Mouse (Mus musculus): ENCODE measurements around the gene Cyp4v3. TPM values are rescaled to one million over a fixed set of nuclear protein-coding genes. Genes with fewer than 3 reads are reported as not detected.

Gene Cyp4v3
- polyA plus RNA-seq, 1 experiment from 2014 or later = 1.8 TPM

DNA sequence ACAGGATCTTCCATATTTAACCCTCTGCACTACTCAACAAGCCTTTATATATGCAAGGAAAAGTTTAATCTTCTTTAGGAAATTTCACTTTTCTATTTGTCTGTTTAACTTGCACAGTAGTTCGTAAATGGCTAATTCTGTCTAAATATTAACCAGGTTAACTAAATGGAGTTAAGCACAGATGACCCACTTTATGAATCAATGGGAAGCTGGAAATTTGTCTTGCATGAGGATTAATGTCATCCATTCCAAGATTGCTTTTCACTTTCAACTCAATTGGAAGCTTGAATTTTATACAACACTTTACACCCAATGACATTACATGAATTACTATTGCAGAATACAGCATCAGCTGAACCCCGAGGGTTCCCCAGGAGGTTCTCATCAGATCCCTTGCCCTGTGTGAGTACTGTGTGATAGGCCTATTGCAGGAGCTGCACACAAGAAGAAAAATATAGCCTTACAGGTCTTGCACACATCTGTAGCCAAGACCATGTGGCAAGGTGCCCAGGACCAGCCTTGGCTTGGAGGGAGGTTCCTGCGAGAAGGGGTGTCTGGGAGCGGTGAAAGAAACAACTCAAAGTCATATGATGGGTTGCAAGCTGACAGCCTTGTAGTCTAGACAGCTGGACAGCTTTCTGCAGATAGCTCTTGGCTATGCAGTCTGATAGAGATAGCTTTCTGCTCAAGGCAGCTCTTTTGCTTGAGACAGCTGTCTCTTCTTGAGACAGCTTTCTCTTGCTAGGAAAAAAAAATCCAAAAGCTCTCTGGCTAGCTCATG is 65.2 kb downstream of the Cyp4v3 start:
- no peak overlapping the region for H3K9ac ChIP-seq
- no peak overlapping the region for H3K4me3 ChIP-seq
- no peaks in the 10 kb centered on the region for H3K36me3 ChIP-seq
- 84% methylated on average over 4 of the region's 4 CpGs for WGBS
- no peak overlapping the region for H3K4me2 ChIP-seq (replicated peaks)
- H3K9me3 ChIP-seq = no peaks in the 10 kb centered on the region
- ATAC-seq (ENCODE audit: insufficient number of reproducible peaks, insufficient read depth, low FRiP score, low TSS enrichment) = no peak
- H3K27ac ChIP-seq = no peak overlapping the region
- no peaks in the 10 kb centered on the region for H3K27me3 ChIP-seq
- no peaks in the 10 kb centered on the region for H3K4me1 ChIP-seq

- no peaks in the 10 kb centered on the region for H3K9me3 ChIP-seq
- H3K9ac ChIP-seq = no peak overlapping the region
- no peaks in the 10 kb centered on the region for H3K27me3 ChIP-seq
- WGBS = 54% methylated on average over 8 of the region's 8 CpGs
- H3K27ac ChIP-seq = no peak overlapping the region
- ATAC-seq (ENCODE audit: insufficient number of reproducible peaks, insufficient read depth, low FRiP score, low TSS enrichment) = no peak
- H3K36me3 ChIP-seq = no peaks in the 10 kb centered on the region
- no peaks in the 10 kb centered on the region for H3K4me1 ChIP-seq
- H3K4me3 ChIP-seq = no peak overlapping the region
- H3K4me2 ChIP-seq (replicated peaks) = no peak overlapping the region
Measured at GRCm38 (mm10) chr8:45266993-45267392, 66.0 kb downstream of the Cyp4v3 start.

DNA sequence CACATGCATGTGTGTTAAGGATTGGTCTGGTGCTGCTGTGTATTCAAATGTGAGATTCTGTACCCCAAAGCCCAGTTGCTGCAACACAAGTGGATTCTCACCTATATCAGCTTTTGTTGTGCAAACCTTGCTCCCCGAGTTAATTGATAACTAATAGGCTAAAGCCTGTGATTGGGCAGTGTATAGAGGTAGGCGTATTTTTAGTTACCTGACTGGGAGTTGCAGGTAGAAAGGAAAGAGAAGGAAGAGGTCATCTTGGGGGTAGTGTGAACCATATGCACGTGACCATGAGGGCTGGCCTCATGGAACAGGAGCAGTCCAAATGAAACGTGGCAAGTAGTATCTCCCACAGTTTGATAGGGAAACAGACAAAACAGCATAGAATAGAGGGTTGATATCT is 68.1 kb downstream of the Cyp4v3 start:
- no peaks in the 10 kb centered on the region for H3K27me3 ChIP-seq
- H3K4me2 ChIP-seq (replicated peaks) = no peak overlapping the region
- H3K27ac ChIP-seq = no peak overlapping the region
- H3K36me3 ChIP-seq = no peaks in the 10 kb centered on the region
- H3K4me3 ChIP-seq = no peak overlapping the region
- H3K4me1 ChIP-seq = no peaks in the 10 kb centered on the region
- no peaks in the 10 kb centered on the region for H3K9me3 ChIP-seq
- ATAC-seq (ENCODE audit: insufficient number of reproducible peaks, insufficient read depth, low FRiP score, low TSS enrichment) = no peak
- WGBS = 87% methylated on average over 4 of the region's 4 CpGs
- H3K9ac ChIP-seq = no peak overlapping the region

- no peaks in the 10 kb centered on the region for H3K9me3 ChIP-seq
- no peak for ATAC-seq (ENCODE audit: insufficient number of reproducible peaks, insufficient read depth, low FRiP score, low TSS enrichment)
- H3K9ac ChIP-seq = no peak overlapping the region
- WGBS = 84% methylated on average over 3 of the region's 3 CpGs
- no peak overlapping the region for H3K4me3 ChIP-seq
- H3K27ac ChIP-seq = no peak overlapping the region
- H3K27me3 ChIP-seq = no peaks in the 10 kb centered on the region
- no peaks in the 10 kb centered on the region for H3K4me1 ChIP-seq
- no peak overlapping the region for H3K4me2 ChIP-seq (replicated peaks)
- no peaks in the 10 kb centered on the region for H3K36me3 ChIP-seq
Measured at GRCm38 (mm10) chr8:45262851-45263250, 70.2 kb downstream of the Cyp4v3 start.

- no peak within 1 kb of the TSS for H3K9ac ChIP-seq
- H3K9me3 ChIP-seq = no peaks in the 10 kb centered on the region
- no peak within 1 kb of the TSS for H3K4me3 ChIP-seq
- H3K36me3 ChIP-seq = no peaks in the 10 kb centered on the region
- H3K4me1 ChIP-seq = no peaks in the 10 kb centered on the region
- H3K27ac ChIP-seq = no peak within 1 kb of the TSS
- H3K4me2 ChIP-seq (replicated peaks) = no peak within 1 kb of the TSS
- WGBS = 76% methylated on average over 10 of the region's 10 CpGs
- H3K27me3 ChIP-seq = no peaks in the 10 kb centered on the region
- no peak for ATAC-seq (ENCODE audit: insufficient number of reproducible peaks, insufficient read depth, low FRiP score, low TSS enrichment)
Measured at GRCm38 (mm10) chr8:45261920-45262319, 71.1 kb downstream of the Cyp4v3 start, which contains the start of gene F11. Gene F11 (minus strand): TSS chr8:45262031.

- Histone ChIP-seq H3K27ac (no peak overlapping the region), H3K9ac (no peak overlapping the region), H3K36me3 (no peaks in the 10 kb centered on the region), H3K4me1 (no peaks in the 10 kb centered on the region), H3K4me3 (no peak overlapping the region), H3K9me3 (no peaks in the 10 kb centered on the region), H3K4me2 (replicated peaks) (no peak overlapping the region), H3K27me3 (no peaks in the 10 kb centered on the region)
- ATAC-seq (ENCODE audit: insufficient number of reproducible peaks, insufficient read depth, low FRiP score, low TSS enrichment) = no peak
- 86% methylated on average over 8 of the region's 8 CpGs for WGBS
Measured at GRCm38 (mm10) chr8:45258421-45258820, 74.6 kb downstream of the Cyp4v3 start.

- Histone ChIP-seq H3K27me3 (no peaks in the 10 kb centered on the region), H3K4me1 (no peaks in the 10 kb centered on the region), H3K9me3 (no peaks in the 10 kb centered on the region), H3K27ac (no peak overlapping the region), H3K4me3 (no peak overlapping the region), H3K4me2 (replicated peaks) (no peak overlapping the region), H3K36me3 (no peaks in the 10 kb centered on the region), H3K9ac (no peak overlapping the region)
- ATAC-seq (ENCODE audit: insufficient number of reproducible peaks, insufficient read depth, low FRiP score, low TSS enrichment) = no peak
- WGBS = 87% methylated on average over 12 of the region's 12 CpGs
Measured at GRCm38 (mm10) chr8:45255040-45255439, 78.0 kb downstream of the Cyp4v3 start.

Other genes with a start within 250 kb of the Cyp4v3 start
- gene F11, start 71.2 kb downstream of the Cyp4v3 start, polyA plus RNA-seq (2016; fragmentation: Nextera tagmentation; extraction: Ambion mirVana) = not detected in 2 replicates
- 0.06 and 0.12 TPM in 2 replicates for gene Klkb1, start 38.4 kb downstream of the Cyp4v3 start, polyA plus RNA-seq (2016; fragmentation: Nextera tagmentation; extraction: Ambion mirVana)
- not detected in 2 replicates for gene Gm45753, start 24.8 kb downstream of the Cyp4v3 start, polyA plus RNA-seq (2016; fragmentation: Nextera tagmentation; extraction: Ambion mirVana)
- 10.1 and 13.0 TPM in 2 replicates for gene Fam149a, start 49.1 kb upstream of the Cyp4v3 start, polyA plus RNA-seq (2016; fragmentation: Nextera tagmentation; extraction: Ambion mirVana)
- 1.2 and 1.4 TPM in 2 replicates for gene Tlr3, start 77.9 kb upstream of the Cyp4v3 start, polyA plus RNA-seq (2016; fragmentation: Nextera tagmentation; extraction: Ambion mirVana)
- 31.8 and 38.9 TPM in 2 replicates for gene Sorbs2, start 174.6 kb upstream of the Cyp4v3 start, polyA plus RNA-seq (2016; fragmentation: Nextera tagmentation; extraction: Ambion mirVana)